Mouse (Mus musculus): ENCODE results near the gene Rbfox2.
A peak's percentile ranks its signal among the peaks of the same experiment; 100 is the strongest.

Gene Rbfox2

GRCm38 (mm10) chr15:77138282-77138681 lies 168.5 kb downstream of the Rbfox2 start:
- no peak for DNase-seq

GRCm38 (mm10) chr15:77134483-77134882 lies 172.3 kb downstream of the Rbfox2 start:
- DNase-seq: no peak

DNA sequence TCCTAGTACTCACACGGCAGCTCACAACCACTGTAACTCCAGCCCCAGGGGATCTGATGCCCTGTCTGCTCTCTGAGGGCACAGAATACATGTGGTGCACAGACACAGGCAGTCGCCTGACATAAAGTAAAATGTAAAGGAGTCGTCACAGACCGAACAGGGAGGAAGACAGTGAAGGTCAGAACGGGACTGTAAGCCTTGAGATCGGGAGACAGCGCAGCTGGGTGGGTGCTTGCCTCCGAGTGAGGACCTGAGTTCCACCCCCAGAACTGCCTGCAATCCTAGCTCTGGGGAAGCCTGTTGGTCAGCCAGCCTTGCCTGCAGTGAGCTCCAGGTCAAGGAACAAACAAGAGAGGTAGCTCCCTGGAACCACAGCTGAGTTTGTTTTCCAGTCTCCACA lies 177.7 kb downstream of the Rbfox2 start:
- no peak for DNase-seq

DNA sequence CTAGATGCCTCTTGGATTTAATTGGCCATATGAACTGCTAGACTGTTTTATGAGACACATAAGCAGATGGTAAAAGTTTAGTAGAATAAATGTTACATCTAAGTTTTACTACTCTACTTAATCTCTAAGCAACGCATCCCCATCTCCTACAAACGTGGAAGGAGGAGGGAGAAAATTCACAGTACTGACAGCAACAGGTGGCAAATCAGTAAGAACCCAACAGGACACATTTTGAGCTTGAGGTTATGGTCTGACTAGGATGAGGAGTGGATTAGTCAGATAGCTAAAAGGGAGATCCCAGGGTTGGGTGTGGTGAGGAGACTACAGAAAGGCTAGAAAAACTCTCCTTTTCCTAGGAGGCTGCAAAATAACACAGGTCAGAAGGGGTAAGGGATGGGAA lies 179.1 kb downstream of the Rbfox2 start:
- DNase-seq: no peak

DNA sequence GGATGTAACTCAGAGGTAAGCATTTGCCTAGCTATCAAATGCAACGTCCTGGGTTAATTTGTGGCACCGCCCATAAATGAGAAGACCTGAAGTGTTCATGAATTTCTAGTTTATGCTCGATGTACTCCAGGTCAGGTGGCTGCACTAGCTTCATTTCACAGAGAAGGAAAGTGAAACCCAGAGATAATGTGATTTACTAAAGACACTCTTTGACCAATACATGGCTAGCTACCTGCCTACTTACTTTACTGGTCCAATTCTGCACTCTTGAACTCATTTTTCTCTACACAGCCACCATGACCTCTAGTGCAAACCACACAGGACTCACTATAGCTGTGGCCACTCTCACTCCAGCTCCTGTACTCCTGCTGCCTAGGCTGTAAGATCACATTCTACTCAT lies 180.1 kb downstream of the Rbfox2 start:
- DNase-seq: no peak

- peak in 1 of 2 experiments; percentile 8 for DNase-seq
Observed at GRCm38 (mm10) chr15:77124372-77125117, 182.3 kb downstream of the Rbfox2 start.

DNA sequence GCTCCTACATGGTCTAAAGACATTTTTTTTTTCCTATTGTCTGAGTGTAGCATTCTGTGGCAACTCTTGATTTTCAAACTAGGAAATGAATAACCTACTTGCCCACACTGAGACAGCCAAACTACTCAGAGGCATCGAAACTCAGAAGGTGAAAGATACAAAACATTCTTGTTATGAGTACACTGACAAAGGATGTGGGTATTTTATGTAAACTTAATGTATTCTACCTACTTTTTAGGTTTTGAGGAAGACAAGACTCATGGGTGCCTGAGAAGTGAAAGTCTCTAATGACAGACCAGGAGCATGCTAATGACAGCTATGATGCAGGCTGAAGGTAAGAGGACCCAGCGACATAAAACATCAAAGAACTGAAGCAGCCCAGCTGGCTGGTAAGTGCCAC lies 184.0 kb downstream of the Rbfox2 start:
- no peak for DNase-seq

DNA sequence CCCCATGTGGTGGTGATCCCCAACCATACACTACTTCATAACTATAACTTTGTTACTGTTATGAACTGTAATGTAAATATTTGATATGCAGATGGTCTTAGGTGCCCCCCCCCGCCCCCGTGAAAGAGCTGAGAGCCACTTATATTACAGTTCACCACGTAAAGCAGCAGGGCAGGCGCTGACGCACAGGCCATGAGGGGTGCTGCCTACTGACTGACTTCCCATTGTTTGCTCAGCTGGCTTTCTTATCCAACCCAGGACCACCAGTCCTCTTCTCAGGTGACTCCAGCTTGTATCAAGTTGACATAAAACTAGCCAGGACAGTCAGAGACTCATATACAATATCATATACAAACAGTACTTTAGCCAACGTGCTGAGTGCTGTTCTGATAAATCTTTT lies 184.6 kb downstream of the Rbfox2 start:
- no peak for DNase-seq

DNA sequence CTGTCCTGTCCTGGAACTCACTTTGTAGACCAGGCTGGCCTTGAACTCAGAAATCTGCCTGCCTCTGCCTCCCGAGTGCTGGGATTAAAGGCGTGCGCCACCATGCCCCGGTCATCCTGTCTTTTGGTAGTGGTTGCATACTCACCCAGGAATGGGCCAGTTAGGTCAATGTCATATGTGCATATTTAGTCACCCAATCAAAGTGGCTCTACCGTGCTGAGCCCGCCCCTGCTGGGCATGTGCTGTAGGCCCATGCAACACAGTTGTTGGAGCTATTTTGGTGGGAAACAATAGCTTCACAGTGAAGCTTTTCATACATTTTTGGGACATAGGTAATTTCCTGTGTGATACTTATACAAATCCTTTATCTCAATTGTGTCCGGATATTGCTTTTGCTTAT lies 187.1 kb downstream of the Rbfox2 start:
- no peak for DNase-seq

DNA sequence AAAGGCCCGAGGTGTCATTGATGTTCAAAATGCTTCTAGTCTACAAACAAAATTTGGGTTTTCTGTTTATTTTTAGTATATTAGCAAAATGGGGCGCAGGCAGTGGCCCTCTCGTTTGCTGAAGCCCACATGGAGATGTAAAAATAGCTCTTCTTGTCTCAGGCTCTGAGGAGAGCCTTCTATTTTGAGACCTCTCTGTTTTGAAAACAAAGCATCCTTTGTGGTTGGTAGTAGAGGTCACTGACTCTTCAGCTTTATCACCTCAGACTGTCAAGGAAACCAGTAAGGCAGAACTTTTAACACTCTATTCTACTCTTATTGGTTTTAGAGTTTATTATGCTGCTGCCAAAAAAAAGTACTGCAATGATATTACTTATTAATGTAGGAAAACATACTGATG lies 189.6 kb downstream of the Rbfox2 start:
- DNase-seq: no peak

- no peak for DNase-seq
Observed at GRCm38 (mm10) chr15:77116139-77116722, 190.6 kb downstream of the Rbfox2 start.

DNA sequence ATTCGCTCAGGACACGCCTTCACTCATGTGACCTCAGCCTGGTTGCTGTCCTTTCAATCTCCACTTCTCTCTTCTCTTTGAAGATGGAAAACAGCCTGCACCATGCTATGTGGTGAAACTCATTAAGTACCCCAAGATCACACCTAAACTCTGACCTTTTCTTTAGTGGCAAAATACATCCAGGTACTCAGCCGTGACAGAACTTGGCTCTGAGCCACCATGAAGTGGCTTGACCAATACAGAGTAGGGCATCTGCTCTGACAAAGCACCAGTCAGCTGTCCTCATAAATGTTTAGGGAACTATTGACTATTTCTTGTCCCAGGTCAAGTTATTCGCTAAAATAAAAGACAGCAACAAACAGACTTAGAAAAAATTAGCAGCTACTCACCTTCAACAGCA lies 191.3 kb downstream of the Rbfox2 start:
- peak; percentile 22 to 28 for DNase-seq

DNA sequence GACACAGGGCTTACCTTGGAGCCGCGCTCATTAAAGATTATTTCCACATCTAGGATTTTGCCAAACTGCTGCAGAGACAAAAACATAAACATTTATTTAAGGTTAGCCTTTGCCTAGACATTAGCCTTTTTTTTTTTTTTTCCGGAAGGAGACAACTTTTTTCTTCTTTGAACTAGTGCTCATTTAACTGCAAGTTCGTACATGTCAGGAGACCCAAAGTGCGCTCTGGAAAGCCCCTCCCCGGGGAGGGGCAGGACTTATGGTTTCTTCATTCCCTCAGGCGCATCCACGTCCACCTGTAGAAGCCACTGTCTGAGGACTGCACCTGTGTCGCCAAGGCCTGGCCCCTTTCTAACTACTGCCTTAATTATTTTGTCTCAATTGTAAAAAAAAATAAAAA lies 193.2 kb downstream of the Rbfox2 start:
- DNase-seq: no peak

DNA sequence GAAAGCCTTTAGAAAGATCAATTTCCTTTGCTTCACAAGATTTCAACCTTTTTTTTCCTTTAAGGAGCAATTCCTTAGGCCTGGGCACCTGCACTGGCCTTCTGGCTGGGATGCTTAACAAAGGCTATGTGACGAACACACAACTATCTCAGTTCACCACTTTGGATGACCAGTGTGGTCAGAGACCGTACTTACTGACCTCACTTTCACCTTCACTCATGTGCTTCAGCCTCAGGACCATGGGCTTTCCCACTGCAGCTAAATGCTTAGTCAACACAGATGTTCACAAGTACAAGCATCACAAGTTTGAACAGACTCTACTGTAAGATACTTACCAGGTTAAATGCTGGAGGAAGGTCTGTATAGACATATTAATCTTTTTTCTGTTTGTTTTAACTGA lies 194.4 kb downstream of the Rbfox2 start:
- no peak for DNase-seq

- DNase-seq: no peak
Observed at GRCm38 (mm10) chr15:77111924-77112323, 194.9 kb downstream of the Rbfox2 start.

DNA sequence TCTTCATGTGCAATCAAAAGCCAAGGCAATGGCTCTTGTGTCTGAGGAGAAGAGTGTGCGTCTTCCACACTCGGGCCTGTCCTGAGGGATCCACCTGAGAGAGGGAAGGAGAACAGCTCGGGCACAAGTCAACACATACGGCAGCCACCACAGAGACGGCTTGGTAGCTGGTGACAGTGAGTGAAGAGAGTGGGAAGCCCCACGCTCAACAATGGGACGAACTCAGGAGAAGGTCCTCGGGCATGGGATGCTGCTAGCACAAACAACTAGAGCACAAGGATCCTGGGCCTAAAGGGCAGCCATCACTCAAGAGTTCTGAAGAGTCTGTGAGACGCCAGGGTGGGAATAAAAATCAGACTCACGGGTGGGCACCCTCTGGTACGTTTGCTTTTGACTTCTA lies 196.4 kb downstream of the Rbfox2 start:
- DNase-seq: no peak

GRCm38 (mm10) chr15:77107169-77107908 lies 199.5 kb downstream of the Rbfox2 start:
- no peak for DNase-seq

GRCm38 (mm10) chr15:77105273-77105672 lies 201.5 kb downstream of the Rbfox2 start:
- no peak for DNase-seq

GRCm38 (mm10) chr15:77104349-77105158 lies 202.2 kb downstream of the Rbfox2 start:
- DNase-seq: no peak

DNA sequence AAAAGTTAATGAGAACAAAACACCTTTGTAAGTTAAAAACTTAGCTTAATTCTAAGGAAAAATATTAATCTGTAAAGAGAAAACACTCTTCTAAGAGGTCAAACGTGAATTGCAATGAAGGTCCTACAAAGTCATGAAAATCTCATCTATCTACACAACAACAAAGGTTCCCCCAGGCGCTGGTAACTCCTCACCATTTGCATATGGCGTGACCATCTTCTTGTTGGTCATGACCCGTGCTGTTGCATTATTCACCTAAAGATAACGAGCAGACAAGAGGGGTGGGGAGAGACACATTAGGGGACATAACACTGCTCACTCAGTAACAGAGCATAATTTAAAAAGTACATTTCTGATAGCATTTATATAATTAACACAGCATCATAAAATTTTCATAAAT lies 204.1 kb downstream of the Rbfox2 start:
- no peak for DNase-seq

GRCm38 (mm10) chr15:77099756-77100155 lies 207.0 kb downstream of the Rbfox2 start:
- DNase-seq: no peak

DNA sequence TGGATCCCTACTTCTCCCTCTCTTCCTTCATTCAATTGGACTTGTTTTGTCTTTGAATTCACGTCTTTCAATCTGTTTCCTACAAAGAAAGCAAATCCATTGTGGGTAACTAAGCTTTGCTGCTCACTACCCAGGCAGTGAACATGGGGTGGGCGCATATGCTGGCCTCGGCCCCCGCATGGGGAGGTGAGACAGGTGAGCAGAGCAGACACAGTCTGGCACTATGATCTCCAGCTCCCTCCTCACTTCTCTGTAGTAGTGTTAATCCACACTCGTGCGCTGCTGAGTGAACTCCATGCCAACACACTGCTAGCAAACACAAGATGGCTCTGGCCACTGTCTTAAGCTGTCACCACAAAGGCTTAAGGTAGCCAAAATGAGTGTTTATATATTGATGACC lies 209.4 kb downstream of the Rbfox2 start:
- DNase-seq: no peak

GRCm38 (mm10) chr15:77095216-77095615 lies 211.6 kb downstream of the Rbfox2 start:
- DNase-seq: no peak

All from kidney, adult 8-10 months (tissue).